Mouse (Mus musculus): ENCODE data around the gene Ptpn3.

- TF ChIP-seq POLR2A (IDR thresholded peaks at IDR 0.05; ENCODE audit: borderline replicate concordance, extremely low read depth, insufficient read depth, insufficient read length, poor library complexity, severe bottlenecking), result no peak
- TF ChIP-seq CTCF (IDR thresholded peaks at IDR 0.05; ENCODE audit: borderline replicate concordance, extremely low read depth, insufficient read depth, insufficient read length), result no peak
These were observed 16.4 kb downstream of the Ptpn3 start for GRCm38 (mm10) chr4:57285251-57285650.
